Mouse (Mus musculus) embryonic fibroblast, embryonic 13.5 days (primary cell): Measurements from ENCODE around the gene Epha10. TPM values are rescaled to one million over a fixed set of nuclear protein-coding genes. Genes with fewer than 3 reads are reported as not detected.

Experiments used
- H3K27ac ChIP-seq: 2 replicates; pipeline ENCODE4 v1.5.1; 2012; ENCODE audit warnings: low read length, control low read depth, inconsistent platforms; ENCODE audit not compliant: insufficient read depth
- H3K4me1 ChIP-seq: 2 replicates; pipeline ENCODE4 v1.6.1; 2011; ENCODE audit warnings: low read length; ENCODE audit not compliant: control insufficient read depth, insufficient read depth
- H3K4me3 ChIP-seq: 2 replicates; pipeline ENCODE4 v1.5.1; 2011; ENCODE audit warnings: mild to moderate bottlenecking, control low read depth, low read length; ENCODE audit not compliant: insufficient read depth
- CTCF ChIP-seq: IDR thresholded peaks from 2 replicates; pipeline ENCODE4 v1.5.1; 2011; ENCODE audit warnings: mild to moderate bottlenecking, control low read depth, low read length, moderate library complexity, borderline replicate concordance; ENCODE audit not compliant: insufficient read depth
- POLR2A ChIP-seq: IDR thresholded peaks from 2 replicates; pipeline ENCODE4 v1.6.1; 2011; ENCODE audit warnings: low read depth, mild to moderate bottlenecking, control low read depth, low read length, moderate library complexity
- polyA plus RNA-seq: library from polyadenylated mRNA; stranded (reverse); fragments of >200 nt; gene quantifications from 2 replicates; pipeline ENCODE4 v1.2.4, GENCODE M21; 2011; ENCODE audit warnings: low read depth; ENCODE audit not compliant: missing spikeins, insufficient read length

Epha10 gene
- polyA plus RNA-seq = not detected in 2 replicates

DNA sequence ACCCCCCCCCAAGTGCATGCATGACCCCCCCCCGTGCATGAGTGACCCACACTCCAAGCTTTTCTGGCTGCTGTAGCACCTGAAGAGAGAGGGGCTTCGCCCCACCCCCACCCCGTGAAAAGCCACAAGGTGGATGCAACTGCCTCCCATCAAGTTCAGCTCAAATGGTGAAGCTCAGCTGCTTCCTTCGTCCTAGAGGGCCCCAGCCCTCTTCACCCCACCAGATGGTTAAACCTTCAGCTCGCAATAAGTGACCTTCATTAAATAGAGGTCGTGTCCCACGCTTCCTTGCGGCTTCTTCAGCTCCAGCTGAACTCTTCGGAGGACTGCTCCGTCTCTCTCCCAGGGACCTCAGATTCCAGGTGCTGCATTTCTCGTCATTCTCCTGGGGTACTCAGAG lies at the start of gene Epha10:
Gene Epha10 (plus strand): TSS at position 301 of the 400 bp plus-strand sequence.
- TF ChIP-seq CTCF = no peak
- no peak for TF ChIP-seq POLR2A
- Histone ChIP-seq H3K4me3 (no peak within 1 kb of the TSS), H3K4me1 (no peaks in the 10 kb centered on the region), H3K27ac (no peak within 1 kb of the TSS)

DNA sequence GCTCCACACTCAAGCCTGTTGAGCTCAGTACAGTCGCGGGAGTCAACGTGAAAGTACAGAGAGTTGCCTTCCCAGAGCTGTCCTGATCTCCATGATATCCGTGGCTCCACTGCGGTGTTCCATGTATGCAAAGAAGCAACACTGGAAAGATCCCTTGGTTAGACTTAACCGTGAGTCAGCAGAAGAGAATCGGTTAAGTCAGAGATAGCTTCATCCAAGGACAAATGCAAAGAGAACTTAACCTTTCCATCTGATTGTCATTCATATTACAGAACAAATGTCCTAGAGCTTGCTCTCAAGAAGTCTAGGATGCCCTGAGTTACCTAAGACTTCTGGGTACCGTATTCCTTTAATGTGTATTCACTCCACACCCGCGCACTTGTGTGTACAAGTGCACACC lies 47.9 kb upstream of the Epha10 start:
- Histone ChIP-seq H3K4me3 (no peak overlapping the region), H3K27ac (no peak overlapping the region), H3K4me1 (peaks cover 4% of the 10 kb centered on the region; the same call in 1 of the 2 replicates)
- TF ChIP-seq POLR2A = no peak
- no peak for TF ChIP-seq CTCF

DNA sequence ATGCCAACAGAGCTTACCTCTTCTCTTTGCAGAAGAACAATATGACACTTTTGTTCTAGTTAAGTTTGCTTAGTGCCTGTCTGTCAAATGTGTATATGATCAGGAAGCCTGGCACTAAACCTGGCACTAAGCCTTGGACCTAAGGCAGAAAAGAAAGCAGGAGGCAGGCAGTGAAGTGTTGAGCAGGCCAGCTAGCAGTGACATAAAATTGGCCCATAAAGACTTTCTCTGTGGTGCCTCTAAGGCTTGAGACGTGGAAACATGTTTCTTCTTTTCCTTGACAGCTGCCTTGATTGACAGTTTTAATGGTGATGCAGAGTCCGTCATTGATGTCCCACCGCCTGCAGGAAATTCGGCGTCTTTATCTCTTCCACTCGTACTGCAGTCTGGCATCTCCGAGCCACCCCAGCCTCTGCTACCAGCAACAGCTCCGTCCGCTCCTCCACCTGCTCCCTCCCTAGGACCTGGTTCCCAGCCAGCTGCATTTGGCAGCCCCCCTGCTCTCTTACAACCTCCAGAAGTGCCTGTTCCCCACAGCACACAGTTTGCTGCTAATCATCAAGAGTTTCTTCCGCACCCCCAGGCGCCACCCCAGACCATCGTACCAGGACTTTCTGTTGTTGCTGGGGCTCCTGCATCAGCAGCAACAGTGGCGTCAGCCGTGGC lies 42.5 kb upstream of the Epha10 start:
- no peak overlapping the region for H3K27ac ChIP-seq
- no peak overlapping the region for H3K4me3 ChIP-seq
- H3K4me1 ChIP-seq = no peaks in the 10 kb centered on the region
- TF ChIP-seq CTCF = no peak
- TF ChIP-seq POLR2A = no peak

DNA sequence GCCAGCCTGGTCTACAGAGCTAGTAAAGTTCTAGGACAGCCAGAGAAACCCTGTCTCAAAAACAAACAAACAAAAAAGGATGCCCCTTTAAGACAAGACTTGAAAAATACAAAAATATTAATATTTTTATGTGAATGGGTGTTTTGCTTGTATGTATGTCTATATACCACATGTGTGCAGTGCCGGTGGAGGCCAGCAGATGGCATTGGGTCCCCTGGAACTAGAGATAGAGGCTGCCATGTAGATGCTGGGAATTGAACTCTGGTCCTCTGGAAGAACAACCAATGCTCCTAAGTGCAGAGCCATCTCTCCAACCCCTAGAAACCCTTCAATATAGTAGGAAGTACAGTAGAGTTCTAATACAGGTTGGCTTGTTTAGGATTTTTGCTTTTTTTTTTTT lies 39.7 kb upstream of the Epha10 start:
- H3K4me3 ChIP-seq = no peak overlapping the region
- no peak overlapping the region for H3K27ac ChIP-seq
- no peaks in the 10 kb centered on the region for H3K4me1 ChIP-seq
- TF ChIP-seq CTCF (no peak), POLR2A (no peak)

DNA sequence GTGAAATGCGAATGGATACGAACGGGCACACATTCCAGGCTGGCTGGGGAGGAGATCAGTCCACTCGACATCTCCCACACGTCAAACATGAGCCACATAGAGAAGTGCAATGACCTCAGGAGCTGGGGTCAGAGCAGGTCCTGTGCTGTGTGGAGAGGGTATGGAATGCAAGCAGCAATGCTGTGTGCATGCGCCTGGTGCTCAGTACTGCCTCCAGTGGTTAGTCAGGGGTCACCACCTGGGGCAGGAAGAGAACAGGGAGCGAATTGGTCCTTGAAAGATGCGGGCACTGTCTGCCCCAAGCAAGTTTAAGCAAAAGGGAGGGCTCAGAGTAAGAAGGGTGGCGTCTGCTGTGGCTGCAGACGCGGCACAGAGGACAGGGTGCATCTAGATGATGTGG lies 37.2 kb upstream of the Epha10 start:
- Histone ChIP-seq H3K27ac (no peak overlapping the region), H3K4me1 (no peaks in the 10 kb centered on the region), H3K4me3 (no peak overlapping the region)
- TF ChIP-seq CTCF (peak; percentile 97; the same call in 1 of the 2 replicates), POLR2A (no peak)

DNA sequence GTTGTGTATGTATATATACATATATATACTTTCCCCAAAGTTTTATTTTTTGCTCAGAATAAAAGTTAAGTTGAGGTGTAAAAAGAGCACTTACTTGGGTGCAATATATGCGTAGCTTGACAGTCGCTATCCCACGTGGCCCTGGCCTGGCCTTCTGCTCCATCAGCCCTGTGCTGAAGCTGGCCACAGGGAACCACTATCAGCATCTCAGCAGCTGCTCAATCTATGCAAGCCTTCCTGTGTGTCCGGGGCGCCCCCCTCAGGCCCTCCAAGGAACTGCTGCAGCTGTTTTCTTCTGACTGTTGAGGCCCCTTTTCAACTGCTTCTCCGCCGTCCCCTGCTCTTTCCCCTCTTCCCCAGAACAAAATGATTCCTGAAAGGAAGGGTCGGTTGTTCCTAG lies 33.1 kb upstream of the Epha10 start:
- Histone ChIP-seq H3K27ac (no peak overlapping the region), H3K4me1 (peaks cover 6% of the 10 kb centered on the region), H3K4me3 (no peak overlapping the region)
- TF ChIP-seq CTCF = peak; percentile 59; the same call in 1 of the 2 replicates
- no peak for TF ChIP-seq POLR2A

DNA sequence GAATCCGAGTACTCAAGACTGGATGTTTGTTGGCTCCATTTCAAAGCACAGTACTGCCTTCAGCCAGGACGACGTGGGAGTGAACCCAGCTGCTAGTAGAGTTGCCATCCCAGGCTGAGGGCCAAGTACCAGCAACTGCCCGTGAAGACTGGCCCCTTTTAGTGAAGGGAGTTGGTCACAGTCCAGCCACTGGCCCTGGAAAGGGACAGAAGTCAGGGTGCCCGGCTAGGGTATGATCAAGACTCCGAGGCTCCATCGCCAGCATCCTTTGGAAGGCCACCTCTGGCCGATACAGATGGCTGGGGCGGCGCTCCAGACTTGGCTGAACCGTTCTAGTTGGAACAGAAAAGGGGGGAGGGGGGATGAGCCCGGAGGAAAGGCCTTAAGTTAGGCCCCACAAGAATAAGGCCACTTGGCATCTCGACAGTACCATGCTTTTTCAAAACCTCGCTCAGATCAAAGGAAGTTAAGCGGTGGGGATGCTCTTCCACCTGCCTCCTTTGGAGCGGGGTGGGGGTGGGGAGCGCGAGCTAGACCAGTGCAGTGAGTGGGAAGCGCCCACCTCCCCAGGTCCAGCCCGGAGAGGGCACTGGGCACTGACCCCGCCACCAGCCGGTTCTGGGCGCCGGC lies 31.0 kb upstream of the Epha10 start:
- peak overlapping the region; percentile 79 for H3K4me3 ChIP-seq
- peaks cover 6% of the 10 kb centered on the region for H3K4me1 ChIP-seq
- H3K27ac ChIP-seq = peak overlapping the region; percentile 71
- TF ChIP-seq CTCF (no peak), POLR2A (peak; percentile 55)

DNA sequence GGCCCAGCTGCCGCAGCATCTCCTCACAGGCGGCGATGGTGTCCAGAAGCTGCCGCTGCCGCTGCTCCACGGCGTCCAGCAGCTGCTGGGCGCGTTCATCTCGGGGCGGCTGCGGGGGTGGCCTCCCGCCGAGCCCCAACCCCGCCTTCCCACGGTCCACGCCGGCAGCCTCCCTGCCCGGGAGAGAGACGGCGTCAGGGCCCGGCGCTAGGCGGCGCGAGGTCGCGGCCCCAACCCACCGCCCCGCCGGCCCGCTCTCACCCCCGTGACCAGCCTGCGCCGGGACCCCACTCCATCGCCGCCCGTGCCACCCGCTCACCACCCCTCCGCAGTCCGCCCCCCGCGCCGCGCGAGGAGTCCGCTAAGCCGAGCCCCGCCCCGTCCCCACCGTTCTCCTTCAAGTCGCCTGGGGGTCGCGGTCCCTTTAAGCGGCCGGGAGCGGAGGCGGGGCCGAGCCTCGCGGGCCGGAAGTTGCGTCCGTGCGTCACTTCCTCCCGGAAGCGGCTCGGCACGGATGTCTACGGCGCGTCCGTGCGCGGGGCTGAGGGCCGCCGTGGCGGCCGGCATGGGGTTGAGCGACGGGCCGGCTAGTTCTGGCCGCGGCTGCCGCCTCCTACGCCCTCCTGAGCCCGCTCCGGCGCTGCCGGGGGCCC lies 30.3 kb upstream of the Epha10 start, which contains the start of gene Yrdc:
Gene Yrdc (plus strand): TSS at position 419 of the 653 bp plus-strand sequence.
- no peak for TF ChIP-seq CTCF
- peak; percentile 66 for TF ChIP-seq POLR2A
- peaks cover 6% of the 10 kb centered on the region for H3K4me1 ChIP-seq
- H3K4me3 ChIP-seq = peak within 1 kb of the TSS; percentile 79
- H3K27ac ChIP-seq = peak within 1 kb of the TSS; percentile 81

DNA sequence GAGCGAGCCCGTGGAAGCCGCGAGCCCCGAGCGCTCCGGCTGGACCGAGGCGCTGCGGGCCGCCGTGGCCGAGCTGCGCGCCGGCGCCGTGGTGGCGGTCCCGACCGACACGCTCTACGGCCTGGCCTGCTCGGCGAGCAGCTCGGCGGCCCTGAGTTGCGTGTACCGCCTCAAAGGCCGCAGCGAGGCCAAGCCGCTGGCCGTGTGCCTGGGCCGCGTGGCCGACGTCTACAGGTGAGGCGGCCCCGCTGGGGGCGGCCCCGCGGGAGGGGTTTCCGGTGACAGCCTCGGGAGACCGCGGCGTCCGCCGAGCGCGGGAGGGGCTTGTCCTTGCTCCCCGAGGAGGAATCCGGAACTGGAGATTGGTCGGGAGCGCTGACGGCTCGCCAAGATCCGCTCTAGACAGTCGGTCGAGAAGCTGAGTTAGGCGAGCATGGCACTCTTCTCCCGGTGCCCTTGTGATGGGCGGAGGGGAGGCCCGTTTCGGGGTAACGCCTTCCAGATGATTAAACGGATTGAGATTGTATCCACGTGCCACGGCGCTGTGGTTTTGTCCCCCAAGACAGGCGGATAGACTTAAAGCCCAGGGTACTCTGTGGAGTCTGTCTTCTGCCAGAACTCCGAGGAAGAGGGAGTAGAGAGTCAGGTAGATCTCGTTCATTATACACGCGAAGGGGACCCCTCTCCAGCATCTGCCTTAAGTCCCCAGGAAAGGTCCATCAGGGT lies 29.6 kb upstream of the Epha10 start, which contains the start of gene 1110065P20Rik:
Gene 1110065P20Rik (minus strand): TSS at position 264 of the 726 bp plus-strand sequence.
- peak within 1 kb of the TSS; percentile 81 for H3K27ac ChIP-seq
- H3K4me3 ChIP-seq = peak within 1 kb of the TSS; percentile 79
- TF ChIP-seq POLR2A (peak; percentile 42), CTCF (no peak)

DNA sequence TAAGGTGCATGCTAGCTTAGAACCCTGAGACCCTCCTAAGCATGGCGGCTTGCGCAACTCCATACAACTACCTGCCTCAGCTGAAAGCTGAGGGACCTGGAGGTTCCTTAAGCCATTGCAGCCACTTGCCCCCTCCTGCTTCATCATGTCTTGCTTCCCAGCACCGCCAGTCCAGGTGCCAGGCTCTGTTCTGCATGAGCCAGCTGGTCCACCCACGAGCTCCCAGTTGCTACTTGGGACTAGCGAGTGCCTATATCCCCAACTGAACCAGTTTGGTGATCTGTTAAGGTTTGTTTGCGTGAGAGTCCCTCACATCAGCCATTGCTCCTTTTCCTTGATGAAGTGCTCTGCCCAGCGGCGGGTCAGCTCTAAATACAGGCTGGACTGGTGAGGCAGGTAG lies 24.4 kb upstream of the Epha10 start:
- peaks cover 4% of the 10 kb centered on the region; the same call in 1 of the 2 replicates for H3K4me1 ChIP-seq
- no peak overlapping the region for H3K4me3 ChIP-seq
- no peak overlapping the region for H3K27ac ChIP-seq
- TF ChIP-seq CTCF (no peak), POLR2A (no peak)

More for the DNA sequence above, 29.6 kb upstream of the Epha10 start, which contains the start of gene 1110065P20Rik:
- peaks cover 6% of the 10 kb centered on the region for H3K4me1 ChIP-seq
